Mouse (Mus musculus): Measurements from ENCODE around the gene Adamts14. TPM values are rescaled to one million over a fixed set of nuclear protein-coding genes. Genes with fewer than 3 reads are reported as not detected.

Gene Adamts14
- polyA plus RNA-seq, 1 experiment: 0.11 TPM

GRCm38 (mm10) chr10:61160089-61160488 is 113.1 kb downstream of the Adamts14 start:
- Histone ChIP-seq H3K4me3 (ENCODE audit: insufficient read depth, low read length) (no peak overlapping the region), H3K4me1 (ENCODE audit: control insufficient read depth, insufficient read depth, low read length) (peaks cover 2% of the 10 kb centered on the region; the same call in 1 of the 2 replicates), H3K27ac (ENCODE audit: insufficient read depth, low read depth, low read length) (no peak overlapping the region)
- no peak for TF ChIP-seq CTCF (IDR thresholded peaks at IDR 0.05; ENCODE audit: low read depth, low read length)
- no peak for TF ChIP-seq POLR2A (IDR thresholded peaks at IDR 0.05; ENCODE audit: borderline replicate concordance, low read depth, low read length)

DNA sequence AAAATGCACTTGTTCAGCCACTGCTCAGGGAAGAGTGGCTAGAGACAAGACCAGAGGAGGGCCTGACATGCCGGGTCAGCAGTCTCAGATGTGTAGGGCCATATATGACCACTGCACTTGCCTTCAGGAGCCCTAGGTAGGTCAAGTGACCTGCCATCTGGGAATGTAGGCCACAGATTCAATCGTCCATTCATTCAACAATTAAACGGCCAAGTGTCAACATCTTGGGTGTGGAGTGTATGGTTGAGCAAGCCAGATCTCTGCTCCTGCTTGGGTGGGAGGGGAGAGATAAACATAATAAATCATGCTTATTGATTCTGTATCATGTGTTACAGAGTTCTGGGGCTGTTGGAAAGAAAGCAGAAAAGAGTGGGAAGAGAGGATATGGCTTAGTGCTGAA is 114.6 kb downstream of the Adamts14 start:
- H3K4me1 ChIP-seq (ENCODE audit: control insufficient read depth, insufficient read depth, low read length): no peaks in the 10 kb centered on the region
- no peak overlapping the region for H3K4me3 ChIP-seq (ENCODE audit: insufficient read depth, low read length)
- H3K27ac ChIP-seq (ENCODE audit: insufficient read depth, low read depth, low read length): no peak overlapping the region
- no peak for TF ChIP-seq CTCF (IDR thresholded peaks at IDR 0.05; ENCODE audit: low read depth, low read length)
- no peak for TF ChIP-seq POLR2A (IDR thresholded peaks at IDR 0.05; ENCODE audit: borderline replicate concordance, low read depth, low read length)

DNA sequence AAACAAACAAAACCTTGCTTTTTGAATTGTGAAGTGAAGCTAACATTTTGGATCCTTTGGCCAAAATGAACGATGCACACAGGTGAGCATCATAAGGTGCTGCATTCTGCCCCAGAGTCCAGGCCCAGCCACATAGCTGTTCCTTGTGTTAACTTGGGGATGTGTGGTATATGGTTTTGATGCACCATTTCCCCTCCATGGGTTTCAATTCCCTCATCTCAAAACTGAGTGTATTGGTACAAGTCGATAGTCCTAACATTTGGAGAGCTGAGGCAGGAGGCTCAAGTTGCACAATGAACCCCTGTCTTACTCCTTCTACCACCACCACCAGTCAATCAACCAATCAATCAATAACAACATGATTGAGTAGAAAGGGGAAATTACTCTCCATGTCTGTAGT is 116.8 kb downstream of the Adamts14 start:
- TF ChIP-seq POLR2A (IDR thresholded peaks at IDR 0.05; ENCODE audit: borderline replicate concordance, low read depth, low read length) (no peak), CTCF (IDR thresholded peaks at IDR 0.05; ENCODE audit: low read depth, low read length) (no peak)
- H3K4me3 ChIP-seq (ENCODE audit: insufficient read depth, low read length): no peak overlapping the region
- H3K27ac ChIP-seq (ENCODE audit: insufficient read depth, low read depth, low read length): no peak overlapping the region
- peaks cover 6% of the 10 kb centered on the region for H3K4me1 ChIP-seq (ENCODE audit: control insufficient read depth, insufficient read depth, low read length)

DNA sequence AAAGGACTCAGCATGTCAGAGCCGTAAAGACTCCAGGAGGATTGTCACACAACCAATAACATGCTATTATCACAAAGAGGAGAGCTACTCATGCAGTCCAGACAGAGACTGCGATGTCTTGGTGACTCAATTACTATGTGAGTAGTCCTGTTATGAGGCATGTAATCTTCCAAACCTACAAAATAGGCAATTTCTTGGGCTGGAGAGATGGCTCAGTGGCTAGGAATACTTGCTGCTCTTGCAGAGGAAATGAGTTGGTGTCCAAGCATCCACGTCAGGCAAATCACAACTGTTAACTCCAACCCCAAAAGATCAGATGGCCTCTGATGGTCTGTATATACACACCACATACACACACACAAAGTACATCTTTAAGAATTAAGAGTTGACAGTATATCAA is 117.6 kb downstream of the Adamts14 start:
- no peak overlapping the region for H3K4me3 ChIP-seq (ENCODE audit: insufficient read depth, low read length)
- TF ChIP-seq POLR2A (IDR thresholded peaks at IDR 0.05; ENCODE audit: borderline replicate concordance, low read depth, low read length) (no peak), CTCF (IDR thresholded peaks at IDR 0.05; ENCODE audit: low read depth, low read length) (no peak)
- no peak overlapping the region for H3K27ac ChIP-seq (ENCODE audit: insufficient read depth, low read depth, low read length)
- peaks cover 10% of the 10 kb centered on the region for H3K4me1 ChIP-seq (ENCODE audit: control insufficient read depth, insufficient read depth, low read length)

GRCm38 (mm10) chr10:61152131-61152530 is 121.1 kb downstream of the Adamts14 start:
- peaks cover 27% of the 10 kb centered on the region for H3K4me1 ChIP-seq (ENCODE audit: control insufficient read depth, insufficient read depth, low read length)
- H3K27ac ChIP-seq (ENCODE audit: insufficient read depth, low read depth, low read length): no peak overlapping the region
- no peak overlapping the region for H3K4me3 ChIP-seq (ENCODE audit: insufficient read depth, low read length)
- TF ChIP-seq CTCF (IDR thresholded peaks at IDR 0.05; ENCODE audit: low read depth, low read length) (no peak), POLR2A (IDR thresholded peaks at IDR 0.05; ENCODE audit: borderline replicate concordance, low read depth, low read length) (no peak)

- peaks cover 27% of the 10 kb centered on the region for H3K4me1 ChIP-seq (ENCODE audit: control insufficient read depth, insufficient read depth, low read length)
- H3K27ac ChIP-seq (ENCODE audit: insufficient read depth, low read depth, low read length): 0 out of 2 replicates have a peak overlapping the region, but pooled peaks have one; percentile 43
- TF ChIP-seq POLR2A (IDR thresholded peaks at IDR 0.05; ENCODE audit: borderline replicate concordance, low read depth, low read length): no peak
- TF ChIP-seq CTCF (IDR thresholded peaks at IDR 0.05; ENCODE audit: low read depth, low read length): no peak
- H3K4me3 ChIP-seq (ENCODE audit: insufficient read depth, low read length): no peak overlapping the region
Observed at GRCm38 (mm10) chr10:61150616-61151015, 122.6 kb downstream of the Adamts14 start.

DNA sequence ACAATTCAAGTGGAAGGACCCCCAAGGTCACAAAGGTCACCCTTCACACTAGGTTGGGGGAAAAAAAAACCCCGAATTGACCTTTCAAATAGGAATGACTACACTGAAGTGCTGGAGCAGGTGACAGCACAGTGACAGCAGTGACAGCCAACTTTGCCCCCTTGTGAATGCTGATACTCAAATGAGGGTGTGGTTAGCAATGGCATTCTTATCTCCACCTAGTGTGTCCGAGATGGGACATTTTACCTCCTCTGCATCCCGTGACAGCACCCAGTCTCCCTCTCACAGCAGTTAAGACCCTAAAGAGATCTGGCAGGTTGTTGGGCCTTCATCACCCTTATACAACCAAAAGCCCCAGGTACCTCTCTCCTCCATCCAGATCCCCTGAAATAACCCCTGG is 123.8 kb downstream of the Adamts14 start:
- Histone ChIP-seq H3K4me1 (ENCODE audit: control insufficient read depth, insufficient read depth, low read length) (peaks cover 27% of the 10 kb centered on the region), H3K4me3 (ENCODE audit: insufficient read depth, low read length) (no peak overlapping the region), H3K27ac (ENCODE audit: insufficient read depth, low read depth, low read length) (no peak overlapping the region)
- TF ChIP-seq POLR2A (IDR thresholded peaks at IDR 0.05; ENCODE audit: borderline replicate concordance, low read depth, low read length) (no peak), CTCF (IDR thresholded peaks at IDR 0.05; ENCODE audit: low read depth, low read length) (no peak)

DNA sequence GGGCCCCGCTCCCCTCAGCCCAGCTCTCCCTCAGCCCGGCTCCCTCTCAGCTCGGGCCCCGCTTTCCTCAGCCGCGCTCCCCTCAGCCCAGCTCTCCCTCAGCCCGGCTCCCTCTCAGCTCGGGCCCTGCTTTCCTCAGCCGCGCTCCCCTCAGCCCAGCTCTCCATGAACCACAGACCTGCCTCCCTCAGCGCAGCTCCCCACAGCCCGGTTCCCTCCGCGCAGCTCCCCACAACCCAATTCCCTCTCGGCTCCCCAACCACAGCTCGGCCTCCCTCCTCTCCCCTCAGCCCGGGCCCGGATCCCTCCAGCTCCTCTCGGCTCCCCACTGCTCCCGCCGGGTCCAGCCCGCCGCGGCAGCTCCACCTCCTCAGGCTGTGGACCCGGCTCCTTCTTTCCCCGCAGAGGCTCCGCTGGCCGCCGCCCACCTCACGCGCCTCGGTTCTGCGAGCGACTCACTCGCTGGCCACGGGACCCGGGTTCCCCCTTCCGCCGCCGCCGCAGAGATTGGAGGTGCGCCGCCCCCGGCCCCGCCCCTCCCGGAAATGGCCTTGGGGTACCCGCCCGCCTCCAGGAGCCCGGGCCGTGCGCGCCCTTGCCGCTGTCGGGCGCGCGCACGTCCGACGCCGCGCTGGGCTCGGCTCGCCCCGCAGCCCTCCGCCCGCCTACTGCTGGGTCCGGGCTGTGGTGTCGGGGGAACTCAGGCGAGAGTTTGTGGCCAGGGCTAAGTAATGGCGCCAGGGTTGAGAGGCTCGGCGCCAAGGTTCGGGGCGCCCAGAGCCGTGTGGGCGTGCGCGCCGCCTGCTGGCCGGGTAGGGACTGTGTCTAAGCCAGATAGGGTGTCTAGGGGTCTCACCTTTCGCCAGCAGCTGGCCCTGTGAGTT is 125.8 kb downstream of the Adamts14 start, which contains the start of gene Sgpl1:
Gene Sgpl1, minus strand, starts transcription at position 547 of the 884 bp plus-strand sequence.
- Histone ChIP-seq H3K27ac (ENCODE audit: insufficient read depth, low read depth, low read length) (peak within 1 kb of the TSS; percentile 91), H3K4me1 (ENCODE audit: control insufficient read depth, insufficient read depth, low read length) (peaks cover 35% of the 10 kb centered on the region), H3K4me3 (ENCODE audit: insufficient read depth, low read length) (peak within 1 kb of the TSS; percentile 93)
- TF ChIP-seq POLR2A (IDR thresholded peaks at IDR 0.05; ENCODE audit: borderline replicate concordance, low read depth, low read length): peak; percentile 95; the same call in 1 of the 2 replicates
- TF ChIP-seq CTCF (IDR thresholded peaks at IDR 0.05; ENCODE audit: low read depth, low read length): peak; percentile 76

Other genes starting within 250 kb of the Adamts14 start
- not detected in 2 replicates for gene Pcbd1, start 184.1 kb downstream of the Adamts14 start, polyA plus RNA-seq (2012; ENCODE audit: insufficient read depth, insufficient read length, missing spikeins)
- gene Sgpl1, start 125.7 kb downstream of the Adamts14 start, polyA plus RNA-seq (2012; ENCODE audit: insufficient read depth, insufficient read length, missing spikeins): 268 and 282 TPM in 2 replicates
- gene Tbata, start 101.5 kb downstream of the Adamts14 start, polyA plus RNA-seq (2012; ENCODE audit: insufficient read depth, insufficient read length, missing spikeins): not detected in 2 replicates
- gene Prf1, start 24.4 kb upstream of the Adamts14 start, polyA plus RNA-seq (2012; ENCODE audit: insufficient read depth, insufficient read length, missing spikeins): not detected in 2 replicates
- 5.3 and 5.7 TPM in 2 replicates for gene Pald1, start 110.1 kb upstream of the Adamts14 start, polyA plus RNA-seq (2012; ENCODE audit: insufficient read depth, insufficient read length, missing spikeins)
- gene Nodal, start 144.5 kb upstream of the Adamts14 start, polyA plus RNA-seq (2012; ENCODE audit: insufficient read depth, insufficient read length, missing spikeins): not detected in 2 replicates
- 91.9 and 105 TPM in 2 replicates for gene Eif4ebp2, start 179.2 kb upstream of the Adamts14 start, polyA plus RNA-seq (2012; ENCODE audit: insufficient read depth, insufficient read length, missing spikeins)
- gene Lrrc20, start 202.4 kb upstream of the Adamts14 start, polyA plus RNA-seq (2012; ENCODE audit: insufficient read depth, insufficient read length, missing spikeins): 12.6 and 13.9 TPM in 2 replicates